Mouse (Mus musculus): ENCODE data around the gene Micu1. TPM values are rescaled to one million over a fixed set of nuclear protein-coding genes. Genes with fewer than 3 reads are reported as not detected.
"Not testable (repeated sequence)": the region's sequence is repeated elsewhere in the genome, so short reads cannot be mapped to it uniquely, and the experiment has no call there.

The Micu1 gene
- total RNA-seq, 2 experiments from 2014 or later = 25.9 to 26.4 TPM

GRCm38 (mm10) chr10:59841434-59841833 is 139.2 kb downstream of the Micu1 start:
- DNase-seq = no peak
- intact Hi-C loops (cut with DNase I) = no loop called here

DNA sequence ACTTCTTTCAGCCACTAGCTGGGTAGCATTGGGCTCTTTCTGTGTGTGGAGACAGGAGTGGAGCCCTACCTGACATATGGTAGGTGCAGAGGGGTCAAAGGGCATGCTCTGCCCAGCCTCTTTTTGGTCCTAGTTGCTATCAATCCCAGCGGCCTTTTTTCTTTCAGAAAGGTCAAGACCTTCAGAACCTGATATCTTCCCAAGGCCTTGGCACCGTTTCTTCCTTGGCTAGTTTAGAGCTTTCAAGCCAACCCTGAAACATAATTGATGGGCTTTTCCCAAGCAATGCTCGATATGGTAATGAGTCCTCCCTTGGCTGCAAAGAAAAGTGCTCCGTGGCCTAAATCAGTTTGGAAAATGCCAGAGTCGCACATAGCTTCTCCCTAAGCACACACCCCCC is 140.8 kb downstream of the Micu1 start:
- DNase-seq = no peak
- intact Hi-C loops (cut with DNase I) = no loop called here

DNA sequence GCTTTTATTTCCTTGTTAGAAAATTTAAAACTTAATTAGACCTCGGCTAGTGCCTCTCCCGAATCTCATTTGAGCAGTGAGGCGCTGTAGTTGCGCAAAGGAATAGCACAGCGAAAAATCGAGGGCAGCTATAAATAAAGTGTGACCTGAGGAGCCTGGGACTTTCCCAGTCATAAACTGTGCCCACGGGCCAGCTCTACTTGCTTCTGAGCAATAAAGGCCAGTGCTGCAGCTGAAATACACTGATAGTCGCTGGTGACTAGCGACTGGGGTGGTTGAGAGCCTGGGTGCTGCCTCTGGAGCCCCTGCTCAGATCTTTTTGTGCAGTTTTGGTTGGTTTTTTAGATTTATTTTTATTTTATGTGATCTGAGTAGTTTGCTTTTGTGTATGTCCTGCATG is 142.4 kb downstream of the Micu1 start:
- peak in 1 of 2 experiments; percentile 15 for DNase-seq
- intact Hi-C loops (cut with DNase I) = no loop called here

DNA sequence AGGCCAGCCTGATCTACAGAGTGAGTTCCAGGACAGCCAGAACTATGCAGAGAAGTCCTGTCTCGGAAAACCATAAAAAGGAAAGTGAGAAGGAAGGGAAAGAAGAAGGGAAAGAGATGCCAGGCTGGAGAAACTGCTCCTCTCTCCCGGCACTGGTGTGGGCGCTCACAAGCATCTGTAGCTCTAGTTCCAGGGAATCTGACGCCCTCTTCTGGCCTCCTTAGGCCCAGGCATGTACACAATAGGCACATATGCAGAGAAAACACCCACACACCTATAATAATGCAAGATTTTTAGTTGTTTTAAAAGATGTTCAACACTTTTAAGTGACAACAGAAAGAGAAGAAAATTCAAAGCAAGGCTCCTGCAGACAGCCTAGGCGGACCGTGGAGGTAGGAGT is 144.1 kb downstream of the Micu1 start:
- intact Hi-C loops (cut with DNase I) = no loop called here
- no peak for DNase-seq

DNA sequence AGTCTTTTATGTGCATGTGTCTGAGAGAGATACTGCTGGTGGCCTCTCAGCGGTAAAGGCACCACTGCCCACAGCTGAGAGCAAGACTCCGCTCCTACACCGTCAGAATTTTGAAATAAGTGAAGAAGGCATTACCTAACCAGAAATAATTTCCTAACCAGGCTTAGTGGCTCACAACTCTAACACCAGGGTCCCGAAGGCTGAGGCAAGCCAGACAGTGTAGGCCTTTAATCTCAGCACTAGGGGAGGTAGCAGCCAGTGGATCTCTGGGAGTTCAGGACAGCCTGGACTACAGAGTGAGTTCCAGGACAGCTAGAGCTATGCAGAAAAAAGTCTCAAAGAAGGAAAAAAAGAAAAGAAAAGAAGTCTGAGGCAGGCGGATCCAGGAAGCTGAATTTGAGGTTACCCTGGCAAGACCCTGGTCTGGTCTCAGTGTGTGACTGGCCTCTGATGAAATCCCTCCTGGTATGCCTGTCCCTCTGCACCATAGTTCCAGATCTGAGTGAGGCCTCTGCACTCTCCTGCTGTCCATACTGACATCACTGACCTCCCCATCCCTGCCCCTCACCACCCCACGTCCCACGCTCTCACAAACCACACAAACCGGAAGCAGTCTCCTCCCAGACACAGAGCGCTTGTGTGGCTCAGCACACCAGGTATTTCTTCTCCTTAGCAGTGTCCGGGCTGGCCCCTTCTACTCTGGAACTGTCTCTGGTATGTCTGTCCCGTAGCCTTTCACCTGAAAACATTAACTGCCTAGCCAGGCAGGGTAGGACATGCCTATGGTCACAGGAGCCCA is 146.0 kb downstream of the Micu1 start:
- intact Hi-C loops (cut with DNase I) = no loop called here
- DNase-seq = no peak

- no peak for DNase-seq
- intact Hi-C loops (cut with DNase I) = no loop called here
Measured at GRCm38 (mm10) chr10:59848953-59849352, 146.7 kb downstream of the Micu1 start.

DNA sequence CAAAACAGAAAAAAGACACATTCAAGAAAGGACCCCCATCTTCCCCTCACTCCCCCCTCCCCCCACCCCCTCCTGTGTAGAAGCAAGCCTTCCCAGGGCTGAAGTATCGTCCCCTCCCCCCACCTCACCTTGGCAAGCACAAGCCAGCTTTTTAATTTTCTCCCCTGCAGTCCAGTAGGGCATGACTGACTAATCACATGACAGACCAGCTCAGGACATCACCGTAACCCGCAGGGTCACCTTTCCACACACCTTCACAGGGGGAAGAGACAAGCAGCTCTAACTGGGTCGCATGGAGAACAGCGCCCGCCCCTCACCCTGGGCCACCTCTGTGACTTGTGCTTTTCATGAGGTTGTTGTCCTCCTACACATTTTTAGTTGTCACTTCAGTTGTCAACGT is 147.1 kb downstream of the Micu1 start:
- intact Hi-C loops (cut with DNase I) = no loop called here
- no peak for DNase-seq

GRCm38 (mm10) chr10:59857157-59857556 is 154.9 kb downstream of the Micu1 start:
- intact Hi-C loops (cut with DNase I) = no loop called here
- no peak for DNase-seq

DNA sequence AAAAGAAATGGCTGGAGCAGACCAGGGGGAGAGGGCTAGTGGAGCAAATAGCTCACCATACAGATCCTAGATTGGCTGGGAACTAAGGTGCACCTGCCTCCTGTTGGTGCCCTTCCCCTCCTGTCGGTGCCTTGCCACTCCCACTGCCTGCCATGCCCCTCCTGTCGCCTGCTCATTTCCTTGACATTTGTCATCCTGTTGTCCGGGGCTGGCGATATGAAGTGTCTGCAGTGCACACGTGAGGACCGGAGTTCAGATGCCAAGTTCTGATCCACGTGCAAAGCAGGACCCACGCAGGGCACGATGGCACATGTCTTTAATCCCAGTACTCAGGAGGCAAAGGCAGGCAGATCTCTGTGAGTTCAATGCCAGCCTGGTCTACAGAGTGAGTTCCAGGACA is 158.4 kb downstream of the Micu1 start:
- intact Hi-C loops (cut with DNase I) = no loop called here

DNA sequence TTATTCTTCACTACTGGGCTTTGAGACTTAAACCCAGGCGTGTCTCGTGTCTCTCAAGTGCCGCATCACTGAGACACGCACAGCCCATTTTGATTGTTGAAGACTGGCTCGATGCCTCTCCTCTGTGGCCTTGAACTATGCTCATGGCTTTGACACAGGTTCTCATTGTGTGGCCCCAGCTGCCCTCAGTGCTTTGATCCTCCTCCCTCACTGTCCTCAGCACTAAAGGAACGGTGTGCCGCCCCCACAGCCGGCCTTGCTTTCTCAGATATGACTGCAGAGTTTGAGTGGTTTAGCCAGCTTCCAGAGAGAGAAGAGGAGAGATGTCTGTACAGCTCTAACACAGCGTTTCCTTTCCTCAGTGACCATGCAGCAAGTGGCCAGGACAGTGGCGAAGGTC is 158.9 kb downstream of the Micu1 start:
- intact Hi-C loops (cut with DNase I) = no loop called here
- DNase-seq = no peak

More for the DNA sequence above, 158.4 kb downstream of the Micu1 start:
- no peak for DNase-seq

DNA sequence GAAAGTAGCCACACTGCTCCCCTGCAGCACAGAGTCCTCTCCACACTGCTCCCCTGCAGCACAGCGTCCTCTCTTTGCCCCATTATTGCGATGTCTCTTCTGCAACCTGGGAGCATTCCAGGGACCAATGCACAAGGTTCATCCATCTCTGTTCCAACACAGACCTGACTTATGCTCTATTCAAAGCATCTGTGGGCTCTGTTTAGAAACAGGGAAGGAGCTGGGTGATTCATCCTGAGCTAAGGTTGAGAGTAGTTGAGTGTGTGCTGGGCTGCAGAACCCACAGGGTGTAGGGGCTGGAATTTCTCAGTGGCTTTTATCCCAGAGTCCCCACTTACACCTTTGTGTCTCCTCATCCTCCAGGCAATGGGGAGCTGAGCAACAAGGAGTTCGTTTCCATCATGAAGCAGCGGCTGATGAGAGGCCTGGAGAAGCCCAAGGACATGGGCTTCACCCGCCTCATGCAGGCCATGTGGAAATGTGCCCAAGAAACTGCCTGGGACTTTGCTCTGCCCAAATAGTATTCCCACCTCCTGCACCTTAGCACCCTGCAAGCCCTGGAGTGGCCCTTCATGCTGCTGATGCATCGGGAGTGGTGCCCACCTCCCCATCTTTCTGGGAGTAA is 160.7 kb downstream of the Micu1 start:
- intact Hi-C loops (cut with DNase I) = no loop called here
- DNase-seq = no peak

GRCm38 (mm10) chr10:59863620-59864019 is 161.3 kb downstream of the Micu1 start:
- no peak for DNase-seq
- intact Hi-C loops (cut with DNase I) = no loop called here

- DNase-seq = no peak
- intact Hi-C loops (cut with DNase I) = no loop called here
Measured at GRCm38 (mm10) chr10:59864232-59864875, 162.1 kb downstream of the Micu1 start.

DNA sequence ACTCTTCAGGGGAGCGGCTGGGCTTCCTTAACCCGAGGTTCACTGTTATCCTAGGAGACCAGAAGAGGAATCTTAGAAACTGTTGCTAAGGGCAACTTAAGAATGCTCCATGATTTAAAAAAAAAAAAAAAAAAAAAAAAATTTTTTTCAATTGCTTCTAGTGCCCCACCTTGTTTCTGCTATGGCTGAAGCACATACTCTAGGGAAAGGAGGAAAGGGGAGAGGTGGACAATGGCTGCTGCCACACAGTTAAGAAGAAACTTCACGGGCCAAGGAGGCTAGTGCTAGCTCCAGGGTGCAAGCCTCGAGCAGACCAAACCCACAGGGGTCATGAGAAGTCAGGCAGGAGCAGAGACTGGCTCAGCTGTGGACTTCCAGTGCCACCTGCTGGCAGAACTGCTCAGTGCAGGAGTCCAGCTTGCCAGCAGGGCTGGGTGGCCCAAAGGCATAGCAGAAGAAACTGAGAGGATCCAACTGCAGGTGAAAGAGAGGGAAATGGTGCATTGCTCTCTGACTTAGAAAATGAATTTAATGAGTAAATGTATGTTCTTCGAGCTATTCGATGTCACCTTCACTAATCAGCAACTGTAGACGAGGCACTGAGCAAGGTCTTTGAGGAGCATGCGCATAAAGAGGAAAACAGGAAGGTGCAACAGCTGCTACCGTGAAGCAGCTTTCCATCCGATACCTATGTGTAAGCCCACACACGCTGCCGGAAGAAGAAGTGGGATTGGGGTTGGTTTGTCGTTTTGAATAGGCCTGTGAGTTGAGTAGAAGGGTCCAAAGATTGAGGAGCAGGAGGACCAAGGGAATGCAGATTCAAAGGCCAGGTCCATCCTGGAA is 162.8 kb downstream of the Micu1 start:
- intact Hi-C loops (cut with DNase I) = loop anchor here (5.0 kb wide), 6 partner anchors 373 to 698 kb away; no protein-coding TSS in a partner anchor
- peak; percentile 90 to 94 for DNase-seq

DNA sequence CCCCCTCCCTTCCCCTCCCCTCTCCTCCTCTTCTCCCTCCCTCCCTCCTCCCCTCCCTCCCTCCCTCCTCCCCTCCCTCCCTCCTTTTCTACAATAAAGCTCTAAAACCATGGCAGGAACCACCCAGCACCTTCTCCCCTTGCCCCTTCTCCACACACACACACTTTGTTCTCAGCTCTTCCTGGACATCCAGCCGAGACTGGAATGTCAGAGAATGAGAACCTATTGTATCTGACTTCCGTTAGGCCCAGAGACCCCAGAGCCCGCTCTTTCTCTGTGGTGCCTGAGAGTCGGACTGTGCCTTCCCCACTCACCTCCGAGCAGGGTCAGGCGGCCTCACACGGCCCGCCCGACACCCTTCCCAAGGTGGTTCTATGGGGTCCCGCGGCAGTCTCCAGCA is 166.0 kb downstream of the Micu1 start:
- DNase-seq = no peak
- intact Hi-C loops (cut with DNase I) = loop anchor here (5.0 kb wide), 6 partner anchors 376 to 701 kb away; no protein-coding TSS in a partner anchor

- DNase-seq = no peak
- intact Hi-C loops (cut with DNase I) = no loop called here
Measured at GRCm38 (mm10) chr10:59870038-59870437, 167.8 kb downstream of the Micu1 start.

GRCm38 (mm10) chr10:59872651-59873050 is 170.4 kb downstream of the Micu1 start:
- DNase-seq; intact Hi-C loops (cut with DNase I): not testable (repeated sequence)

- intact Hi-C loops (cut with DNase I) = no loop called here
- DNase-seq = no peak
Measured at GRCm38 (mm10) chr10:59873206-59873605, 170.9 kb downstream of the Micu1 start.

DNA sequence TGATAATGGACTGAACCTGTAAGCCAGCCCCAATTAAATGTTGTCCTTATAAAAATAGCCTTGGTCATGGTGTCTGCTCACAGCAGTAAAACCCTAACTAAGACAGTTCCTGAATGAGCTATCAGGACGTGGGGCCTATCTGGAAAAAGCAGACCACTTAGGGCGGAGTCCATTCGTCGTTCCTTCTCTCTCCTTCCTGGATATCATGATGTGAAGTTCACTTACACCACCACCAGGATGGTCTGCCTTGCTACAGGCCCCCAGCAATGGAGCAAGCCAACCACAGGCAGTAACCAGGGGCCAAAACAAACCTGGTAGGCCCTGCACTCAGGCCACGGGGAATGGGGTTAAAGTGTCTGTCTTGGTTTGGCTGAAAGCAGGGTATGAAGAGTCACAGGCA is 171.3 kb downstream of the Micu1 start:
- DNase-seq = no peak
- intact Hi-C loops (cut with DNase I) = no loop called here

- no peak for DNase-seq
- intact Hi-C loops (cut with DNase I) = no loop called here
Measured at GRCm38 (mm10) chr10:59875396-59875795, 173.1 kb downstream of the Micu1 start.

GRCm38 (mm10) chr10:59876698-59877097 is 174.4 kb downstream of the Micu1 start:
- intact Hi-C loops (cut with DNase I) = not testable (repeated sequence)

More at GRCm38 (mm10) chr10:59876698-59877097, 174.4 kb downstream of the Micu1 start:
- DNase-seq = not testable (repeated sequence)
